Mouse (Mus musculus) monocyte, adult 59 days (primary cell): ENCODE results near the gene Dbh. TPM values are rescaled to one million over a fixed set of nuclear protein-coding genes. Genes with fewer than 3 reads are reported as not detected.

Source experiments
- total RNA-seq, 2 experiments: library from RNA; stranded (reverse); gene quantifications; one replicate each; pipeline ENCODE4 v1.2.4; 2023

Gene Dbh
- total RNA-seq = not detected

GRCm38 (mm10) chr2:27164796-27165590 lies at the start of gene Dbh:
Gene Dbh (plus strand): TSS chr2:27165233.

GRCm38 (mm10) chr2:27141950-27142693 lies 22.9 kb upstream of the Dbh start, which contains the start of gene Fam163b:
Gene Fam163b (minus strand): TSS chr2:27142491.

Other genes with a start within 250 kb of the Dbh start
- gene Surf2, start 248.9 kb upstream of the Dbh start, total RNA-seq = 10 to 100 TPM; 26.4 to 27.1 TPM
- gene Surf1, start 248.7 kb upstream of the Dbh start, total RNA-seq = 10 to 100 TPM; 65.0 to 66.3 TPM
- 100 to 1,000 TPM; 120 to 132 TPM for gene Surf4, start 231.3 kb upstream of the Dbh start, total RNA-seq
- gene Stkld1, start 231.2 kb upstream of the Dbh start, total RNA-seq = under 1 TPM in 1 of 2 experiments, not detected in 1; 0.49 TPM
- 10 to 100 TPM; 36.9 to 41.3 TPM for gene Rexo4, start 200.8 kb upstream of the Dbh start, total RNA-seq
- gene Adamts13, start 191.8 kb upstream of the Dbh start, total RNA-seq = under 1 TPM in 1 of 2 experiments, not detected in 1; 0.15 TPM
- 10 to 100 TPM; 21.0 to 22.0 TPM for gene Cacfd1, start 155.3 kb upstream of the Dbh start, total RNA-seq
- gene Slc2a6, start 137.2 kb upstream of the Dbh start, total RNA-seq = 100 to 1,000 TPM; 128 to 134 TPM
- gene Mymk, start 93.1 kb upstream of the Dbh start, total RNA-seq = not detected
- under 1 TPM in 1 of 2 experiments, not detected in 1; 0.13 TPM for gene Adamtsl2, start 85.9 kb upstream of the Dbh start, total RNA-seq
- gene Fam163b, start 22.7 kb upstream of the Dbh start, total RNA-seq = not detected
- gene Sardh, start 83.1 kb downstream of the Dbh start, total RNA-seq = under 1 TPM; 0.36 to 0.42 TPM